Mouse (Mus musculus) right cerebral cortex, adult 18-20 months (tissue): ENCODE results near the gene Erich6.
"Not testable (repeated sequence)": the region's sequence is repeated elsewhere in the genome, so short reads cannot be mapped to it uniquely, and the experiment has no call there.

Experiments
- DNase-seq: peaks from one replicate; pipeline ENCODE4 v3.0.0; 2022; ENCODE audit warnings: mixed read lengths

Gene Erich6

GRCm38 (mm10) chr3:58646180-58646579, 9.2 kb upstream of the Erich6 start:
- no peak for DNase-seq

- peak; percentile 23 for DNase-seq
Measured at GRCm38 (mm10) chr3:58631693-58632092, 5.3 kb downstream of the Erich6 start.

GRCm38 (mm10) chr3:58624981-58625380, 12.0 kb downstream of the Erich6 start:
- no peak for DNase-seq

GRCm38 (mm10) chr3:58622665-58623394, 14.2 kb downstream of the Erich6 start:
- no peak for DNase-seq

GRCm38 (mm10) chr3:58621066-58621465, 15.9 kb downstream of the Erich6 start:
- DNase-seq, result no peak

GRCm38 (mm10) chr3:58609985-58610384, 27.0 kb downstream of the Erich6 start:
- no peak for DNase-seq

GRCm38 (mm10) chr3:58608506-58608905, 28.5 kb downstream of the Erich6 start:
- DNase-seq, result no peak

- DNase-seq, result no peak
Measured at GRCm38 (mm10) chr3:58593623-58594022, 43.4 kb downstream of the Erich6 start.

- not testable (repeated sequence) for DNase-seq
Measured at GRCm38 (mm10) chr3:58592666-58593065, 44.3 kb downstream of the Erich6 start.

- DNase-seq, result not testable (repeated sequence)
Measured at GRCm38 (mm10) chr3:58590544-58590943, 46.5 kb downstream of the Erich6 start.

- DNase-seq, result no peak
Measured at GRCm38 (mm10) chr3:58582788-58583426, 54.1 kb downstream of the Erich6 start.

GRCm38 (mm10) chr3:58582297-58582696, 54.7 kb downstream of the Erich6 start:
- no peak for DNase-seq

- no peak for DNase-seq
Measured at GRCm38 (mm10) chr3:58581530-58581929, 55.5 kb downstream of the Erich6 start.

- no peak for DNase-seq
Measured at GRCm38 (mm10) chr3:58577506-58578050, 59.4 kb downstream of the Erich6 start.

GRCm38 (mm10) chr3:58577067-58577503, 59.9 kb downstream of the Erich6 start:
- peak; percentile 49 for DNase-seq

- DNase-seq, result peak; percentile 97
Measured at GRCm38 (mm10) chr3:58576137-58577066, 60.6 kb downstream of the Erich6 start, which contains the start of gene Selenot. TSS of gene Selenot (plus strand) at chr3:58576636.

GRCm38 (mm10) chr3:58570821-58571220, 66.2 kb downstream of the Erich6 start:
- no peak for DNase-seq
